Mouse (Mus musculus): ENCODE measurements around the gene Sh3rf1.

The Sh3rf1 gene

DNA sequence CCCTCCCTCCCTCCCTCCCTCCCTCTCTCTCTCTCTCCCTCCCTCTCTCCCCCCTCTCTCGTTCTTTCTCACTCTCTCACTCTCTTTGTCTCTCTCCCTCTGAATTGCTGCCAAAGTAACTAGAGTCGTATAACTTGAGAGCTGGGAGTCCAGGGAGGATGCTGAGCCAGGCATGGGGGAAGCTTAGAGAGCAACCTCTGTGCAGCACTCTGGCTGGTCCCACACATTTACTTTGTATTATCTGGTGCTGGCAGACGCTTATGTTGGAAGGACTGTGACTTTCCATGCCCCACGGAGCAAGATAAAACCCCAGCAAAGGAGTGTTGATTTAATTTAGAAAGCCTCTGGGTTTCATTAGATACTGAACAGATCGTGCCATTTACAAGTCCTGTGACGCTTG, 196.5 kb downstream of the Sh3rf1 start:
- DNase-seq (ENCODE audit: low spot score in 2 of 2): no peak

DNA sequence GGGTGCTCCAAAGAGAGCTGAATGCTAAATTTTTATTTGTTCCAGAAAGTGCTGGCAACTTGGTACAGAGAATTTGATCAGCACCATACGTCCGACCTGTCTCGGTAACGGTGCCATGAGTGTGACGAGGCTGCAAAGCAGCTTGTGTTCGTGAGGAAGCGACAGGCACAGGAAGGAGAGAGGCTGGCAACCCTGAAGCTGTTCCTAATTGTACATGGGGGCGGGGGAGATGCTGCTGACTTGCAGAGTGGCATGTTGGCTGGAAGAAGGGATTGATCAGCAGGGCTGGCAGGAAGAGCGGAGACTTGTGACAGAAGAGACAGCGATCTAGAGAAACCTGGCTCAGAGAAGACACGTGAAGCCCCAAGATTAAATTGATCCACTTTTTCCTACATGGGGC, 197.9 kb downstream of the Sh3rf1 start:
- DNase-seq (ENCODE audit: low spot score in 2 of 2): no peak

DNA sequence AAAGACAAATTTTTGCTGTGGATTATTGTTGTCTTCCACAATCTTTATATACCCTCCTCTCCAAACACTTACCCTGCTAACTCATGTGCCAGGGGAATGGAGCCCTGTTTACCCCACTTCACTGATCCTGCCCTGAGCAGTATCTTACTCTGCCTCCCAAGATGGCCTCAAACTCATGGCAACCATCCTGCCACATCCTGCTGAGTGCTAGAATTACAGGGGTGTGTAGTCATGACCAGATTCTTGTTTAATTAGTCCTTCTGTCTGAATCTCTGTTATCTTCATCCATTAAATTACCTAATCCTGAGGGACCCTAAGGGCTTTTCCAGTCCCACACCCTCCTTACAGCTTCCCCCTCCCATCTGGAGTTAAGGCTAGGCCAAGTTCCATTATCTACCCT, 201.5 kb downstream of the Sh3rf1 start:
- no peak for DNase-seq (ENCODE audit: low spot score in 2 of 2)

DNA sequence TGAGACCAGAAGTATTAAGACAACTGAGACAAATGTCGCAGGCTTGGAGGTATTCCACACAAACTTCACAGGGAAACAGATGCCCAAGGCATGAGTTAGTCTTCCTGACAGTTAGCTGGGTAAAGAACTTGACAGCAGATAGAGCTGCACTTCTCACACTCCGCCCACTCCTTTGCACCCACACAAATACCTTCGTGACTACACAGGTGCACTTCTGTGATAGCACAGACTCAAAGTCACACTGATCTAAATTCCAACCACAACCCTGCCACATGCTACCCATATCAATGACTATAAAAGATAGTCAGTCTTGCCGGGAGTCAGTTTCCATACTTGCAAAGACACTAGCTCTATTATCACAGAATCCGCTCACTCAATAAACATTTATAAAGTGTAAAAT, 202.4 kb downstream of the Sh3rf1 start:
- DNase-seq (ENCODE audit: low spot score in 2 of 2): no peak

DNA sequence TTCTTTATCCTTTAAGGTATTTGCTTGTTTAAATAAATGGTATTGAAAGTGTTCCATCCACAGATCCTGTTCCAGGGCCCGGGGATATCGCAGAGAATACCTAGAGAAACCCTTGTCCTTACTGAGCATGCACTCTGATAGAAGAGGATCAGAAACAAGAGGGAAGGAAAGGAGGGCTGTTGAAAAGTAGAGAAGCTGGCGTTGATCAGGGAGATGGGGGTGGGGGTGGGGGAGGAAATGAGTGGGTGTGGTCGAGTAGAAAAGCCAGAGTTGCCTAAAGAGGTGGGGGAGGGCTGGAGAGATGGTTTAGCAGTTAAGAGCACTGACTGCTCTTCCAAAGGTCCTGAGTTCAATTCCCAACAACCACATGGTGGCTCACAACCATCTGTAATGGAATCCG, 203.0 kb downstream of the Sh3rf1 start:
- no peak for DNase-seq (ENCODE audit: low spot score in 2 of 2)

DNA sequence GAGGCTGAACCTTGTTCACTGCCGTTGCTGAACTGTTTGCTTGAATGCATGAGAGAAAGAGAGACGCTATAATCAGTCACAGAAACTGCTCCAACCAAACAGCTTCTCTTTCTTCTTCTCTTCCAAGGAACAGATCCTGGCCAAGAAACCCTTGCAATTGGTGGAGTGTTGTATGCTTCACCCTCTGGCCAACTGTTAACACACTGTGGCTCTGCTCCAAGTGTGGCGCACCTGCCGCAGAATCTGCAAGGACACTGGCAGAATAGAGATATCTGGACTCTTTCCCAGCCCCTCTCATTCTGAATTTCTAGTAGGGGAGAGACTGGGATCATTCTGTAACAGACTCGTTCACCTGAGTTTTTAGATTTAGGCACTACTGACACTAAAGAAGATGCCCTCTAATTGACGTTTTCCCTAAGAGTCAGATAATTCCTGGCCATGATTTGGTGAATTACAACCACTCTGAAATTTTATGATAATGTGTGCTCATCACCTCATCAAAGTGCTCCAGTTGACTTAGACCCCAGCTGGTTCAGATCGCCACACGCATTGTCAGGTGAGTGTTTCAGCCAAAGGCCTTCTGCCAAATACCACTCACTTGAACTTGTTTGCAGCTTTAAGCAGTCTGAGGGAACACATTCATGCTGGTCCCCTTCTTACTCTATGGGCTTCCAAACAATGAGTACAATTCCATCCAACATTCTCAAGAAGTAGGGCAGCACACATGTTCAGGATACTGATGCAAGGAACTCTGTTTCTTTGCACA, 204.4 kb downstream of the Sh3rf1 start:
- no peak for DNase-seq (ENCODE audit: low spot score in 2 of 2)

DNA sequence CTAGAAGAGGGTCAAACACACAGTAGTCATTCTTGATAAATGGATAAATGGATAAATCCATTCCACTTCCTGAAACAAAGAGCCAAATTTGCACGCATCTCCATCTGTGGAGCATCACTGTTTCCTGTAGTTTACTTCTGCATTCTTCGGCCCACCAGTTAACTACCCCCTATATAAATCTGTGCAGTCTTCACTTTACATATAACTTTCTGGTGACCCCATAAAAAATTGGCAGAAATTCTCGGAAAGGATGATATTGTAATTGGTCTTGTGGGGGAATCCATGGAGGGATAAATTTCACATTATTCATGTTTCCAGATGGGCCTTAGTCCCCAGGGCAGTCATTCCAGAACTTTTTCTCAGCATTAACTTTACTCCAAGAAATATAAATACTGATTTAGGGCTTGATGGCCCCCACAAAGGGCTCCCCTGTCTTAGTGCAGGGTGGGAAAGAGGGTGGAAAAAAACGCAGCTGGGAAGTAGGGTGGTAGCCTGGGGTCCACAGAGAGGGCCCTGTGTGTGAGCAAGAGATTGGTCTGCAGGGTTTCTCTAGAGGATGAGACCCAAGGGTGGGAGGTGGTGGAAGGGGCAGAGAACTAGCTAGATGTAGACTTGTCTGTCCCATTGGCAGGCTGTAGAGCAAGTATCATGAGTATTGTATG, 205.3 kb downstream of the Sh3rf1 start:
- DNase-seq (ENCODE audit: low spot score in 2 of 2): no peak

DNA sequence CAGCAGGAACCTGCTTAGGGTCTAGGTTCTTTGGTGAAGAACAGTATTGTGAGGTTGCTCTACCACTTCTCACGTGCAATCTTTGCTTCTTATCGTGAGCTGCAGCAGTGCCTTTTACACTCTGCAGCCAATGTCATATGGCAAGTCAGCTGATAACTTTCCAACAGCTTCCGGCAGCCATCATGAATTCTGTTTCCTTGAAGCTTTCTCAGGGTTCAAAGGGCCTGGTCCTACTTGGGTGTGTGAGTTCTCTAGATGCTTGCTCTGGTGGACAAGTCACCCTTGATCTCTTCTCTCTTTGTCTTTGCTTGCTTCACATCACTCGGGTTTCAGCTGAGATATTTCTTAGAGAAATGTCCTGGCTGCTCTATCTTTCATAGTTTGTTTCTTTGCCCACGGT, 211.8 kb downstream of the Sh3rf1 start:
- no peak for DNase-seq (ENCODE audit: low spot score in 2 of 2)

DNA sequence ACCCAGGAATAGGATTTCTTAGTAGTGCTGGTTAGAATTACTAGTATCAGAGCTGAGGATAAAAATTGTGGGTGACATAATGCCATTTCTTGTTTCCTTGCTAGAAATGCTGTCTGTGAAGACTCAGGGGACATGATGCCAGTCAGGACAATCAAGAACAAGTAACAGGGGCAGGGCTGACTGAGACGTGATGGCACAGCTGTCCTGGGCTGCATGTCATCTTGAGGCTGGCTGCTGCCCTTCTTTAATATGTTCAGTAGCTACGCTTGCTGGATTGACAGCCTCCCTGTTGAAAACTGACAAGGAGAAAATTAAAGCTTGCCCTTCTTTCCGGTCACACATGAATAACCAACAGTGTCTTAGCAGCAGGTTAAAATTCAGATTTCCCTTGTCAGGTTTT, 212.5 kb downstream of the Sh3rf1 start:
- DNase-seq (ENCODE audit: low spot score in 2 of 2): no peak

DNA sequence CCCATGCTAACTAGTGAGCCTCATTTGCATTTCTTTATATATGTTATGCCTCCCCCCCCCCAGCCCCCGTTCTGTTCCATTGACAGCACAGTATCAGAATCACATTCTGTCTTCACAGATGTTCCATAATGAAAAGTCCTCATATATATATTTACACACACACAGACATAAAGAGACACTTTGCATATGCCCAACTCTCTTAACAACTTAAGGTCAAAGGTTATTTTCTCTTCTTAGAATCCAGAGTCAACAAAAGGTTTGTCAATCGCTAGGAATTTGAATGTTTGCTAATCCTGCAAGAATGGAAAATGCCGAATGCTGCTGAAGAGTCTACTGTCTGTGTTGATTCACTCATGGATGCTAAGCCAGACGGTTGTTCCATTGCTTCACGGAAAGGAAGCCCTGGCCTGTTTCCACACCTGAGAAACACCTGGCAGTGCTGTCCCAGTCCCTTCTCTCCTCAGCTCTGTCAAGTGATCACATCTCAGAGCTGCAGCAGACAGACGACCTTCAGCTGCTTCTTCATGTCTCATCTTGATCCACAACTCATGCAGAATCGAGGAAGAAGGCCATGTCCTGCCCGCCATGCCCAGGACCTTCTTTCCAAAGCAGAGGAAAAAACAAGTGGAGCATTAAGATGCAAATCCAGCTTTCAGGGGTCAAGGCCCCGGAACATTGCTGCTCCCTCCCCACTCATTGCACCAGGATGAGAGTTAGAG, 213.1 kb downstream of the Sh3rf1 start:
- DNase-seq (ENCODE audit: low spot score in 2 of 2): no peak

DNA sequence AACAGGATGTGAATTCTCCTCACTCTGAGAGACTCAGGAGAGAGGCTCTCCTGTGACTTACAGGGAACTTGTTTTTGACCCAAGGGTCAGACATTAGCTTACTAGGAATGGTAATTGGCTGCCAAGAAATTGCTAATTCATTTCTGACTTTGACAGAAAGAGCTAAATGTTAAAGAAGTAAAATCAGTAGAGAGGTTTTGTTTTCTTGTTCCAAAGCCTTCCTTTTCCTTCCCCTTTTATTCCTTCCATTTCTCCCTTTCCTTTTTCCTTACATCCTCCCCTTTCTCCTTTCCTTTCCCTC, 213.6 kb downstream of the Sh3rf1 start:
- no peak for DNase-seq (ENCODE audit: low spot score in 2 of 2)

DNA sequence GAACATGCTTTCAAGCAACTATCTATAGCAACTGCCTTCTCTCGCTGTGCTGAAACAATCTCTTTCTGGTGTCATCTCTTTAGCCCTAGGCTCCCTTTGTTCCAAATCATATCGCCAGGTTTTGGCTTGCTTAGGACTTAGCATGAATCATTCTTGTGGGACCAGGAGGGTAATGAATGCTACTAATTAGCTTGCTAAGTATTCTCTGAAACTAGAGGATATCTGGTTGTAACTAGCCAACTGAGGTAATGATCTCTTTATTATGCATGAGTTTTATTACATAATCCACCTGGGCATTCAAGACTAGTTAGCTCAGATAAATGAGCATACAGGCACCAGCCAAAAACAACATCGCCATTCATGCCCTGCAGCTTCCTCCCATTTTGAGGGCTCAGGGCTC, 219.3 kb downstream of the Sh3rf1 start:
- no peak for DNase-seq (ENCODE audit: low spot score in 2 of 2)

DNA sequence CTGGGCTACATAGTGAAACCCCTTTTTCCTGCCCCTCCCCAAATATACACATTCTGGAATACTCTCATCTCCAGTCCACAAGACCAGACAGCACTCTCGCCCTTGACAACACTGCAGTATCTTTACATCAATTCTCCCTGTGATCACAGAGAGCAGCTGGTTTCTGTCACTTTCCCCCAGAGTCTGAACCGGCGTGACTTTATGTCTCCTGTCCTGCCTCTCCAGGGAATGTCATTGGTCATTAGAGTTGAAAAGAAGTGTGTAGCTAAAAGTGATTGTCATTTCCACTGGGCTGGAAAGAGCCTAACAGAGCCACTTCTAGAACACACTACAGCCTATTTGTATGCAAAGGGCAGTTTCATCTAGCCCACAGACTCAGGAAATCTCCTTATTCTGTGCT, 220.7 kb downstream of the Sh3rf1 start:
- DNase-seq (ENCODE audit: low spot score in 2 of 2): no peak

Data from urinary bladder, adult 18-20 months (tissue).